Mouse (Mus musculus) liver, embryonic 14.5 days (tissue): Measurements from ENCODE around the gene Ubox5. TPM values are rescaled to one million over a fixed set of nuclear protein-coding genes. Genes with fewer than 3 reads are reported as not detected.

Experiments
- ATAC-seq: fragments of 200-750 bp; cut with Nextera tagmentation; 2 replicates; pipeline ENCODE4 v1.8.0; 2017; ENCODE audit warnings: moderate number of reproducible peaks, mild to moderate bottlenecking, moderate library complexity; ENCODE audit not compliant: insufficient read depth
- DNase-seq, 3 experiments: peaks; one replicate each; pipeline ENCODE4 v3.0.0-alpha.2; 2012 to 2013; ENCODE audit warnings: low read depth in 3 of 3, low spot score in 3 of 3
- H3K27ac ChIP-seq: fragments of 300-500 bp; sonication (generic); 2 replicates; pipeline ENCODE4 v1.5.1; 2014; ENCODE audit warnings: moderate library complexity, mild to moderate bottlenecking, control low read depth, inconsistent platforms
- H3K27me3 ChIP-seq: fragments of 300-500 bp; sonication (generic); 2 replicates; pipeline ENCODE4 v1.6.1; 2014; ENCODE audit warnings: mild to moderate bottlenecking, low read length, moderate library complexity; ENCODE audit not compliant: control insufficient read depth, insufficient read depth
- H3K36me3 ChIP-seq: fragments of 300-500 bp; sonication (generic); replicated peaks from 2 replicates; pipeline ENCODE4 v1.6.1; 2014; ENCODE audit warnings: low read depth; ENCODE audit not compliant: control insufficient read depth, insufficient read depth
- H3K4me1 ChIP-seq, 2 experiments: fragments of 200-500 bp in 1 of 2; fragments of 300-500 bp in 1 of 2; sonication (generic) in 1 of 2; replicated peaks; 2 replicates each; pipeline ENCODE4 v1.6.1; 2012 to 2014; ENCODE audit warnings: antibody characterized with exemption in 1 of 2, inconsistent platforms in 1 of 2, low read length in 1 of 2; ENCODE audit not compliant: control insufficient read depth in 2 of 2, insufficient read depth in 2 of 2
- H3K4me2 ChIP-seq: fragments of 300-500 bp; sonication (generic); 2 replicates; pipeline ENCODE4 v1.6.1; 2014; ENCODE audit warnings: low read depth, mild to moderate bottlenecking, control low read depth, moderate library complexity
- H3K4me3 ChIP-seq, 2 experiments: fragments of 200-500 bp in 1 of 2; fragments of 300-500 bp in 1 of 2; sonication (generic) in 1 of 2; 2 replicates each; pipeline ENCODE4 v1.5.1; 2012 to 2014; ENCODE audit warnings: low read depth in 2 of 2, low read length in 2 of 2, mild to moderate bottlenecking in 2 of 2, control low read depth in 1 of 2, inconsistent platforms in 1 of 2, moderate library complexity in 1 of 2; ENCODE audit not compliant: insufficient read depth in 1 of 2
- H3K9ac ChIP-seq: fragments of 300-500 bp; sonication (generic); replicated peaks from 2 replicates; pipeline ENCODE4 v1.6.1; 2014; ENCODE audit warnings: mild to moderate bottlenecking, control low read depth, moderate library complexity
- H3K9me3 ChIP-seq: fragments of 300-500 bp; sonication (generic); 2 replicates; pipeline ENCODE4 v1.6.1; 2016; ENCODE audit warnings: low read length, mixed read lengths; ENCODE audit not compliant: control insufficient read depth
- CTCF ChIP-seq: IDR thresholded peaks from 2 replicates; pipeline ENCODE4 v1.5.1; 2016; ENCODE audit warnings: antibody characterized with exemption, low read depth, control low read depth
- EP300 ChIP-seq: IDR thresholded peaks from 2 replicates; pipeline ENCODE4 v1.6.1; 2016; ENCODE audit warnings: antibody characterized with exemption, low read depth
- whole genome bisulfite sequencing: fragments of 180-500 bp; shearing (Covaris S2); extraction: QIAGEN DNeasy Blood & Tissue Kit; methylation state at CpG from one replicate; pipeline ENCODE4 v1.1.7; 2014; ENCODE audit not compliant: insufficient replicate concordance; 5-methylcytosine and 5-hydroxymethylcytosine counted together
- polyA plus RNA-seq, 2 experiments: library from polyadenylated mRNA; depleted of rRNA in 1 of 2; stranded (reverse) in 1 of 2; unstranded in 1 of 2; fragments of >200 nt; fragmentation: Nextera tagmentation in 1 of 2; extraction: Ambion mirVana in 1 of 2; gene quantifications; 2 replicates each; pipeline versions ENCODE4 v1.2.1 to v1.2.3; 2012 to 2014

The Ubox5 gene
- polyA plus RNA-seq, 2 experiments = 3.4 to 5.4 TPM

- Histone ChIP-seq H3K4me1 (peaks cover 16 to 20% of the 10 kb centered on the region in 2 experiments), H3K36me3 (peaks cover 24% of the 10 kb centered on the region), H3K9ac (peak overlapping the region; percentile 82), H3K9me3 (no peaks in the 10 kb centered on the region), H3K27me3 (no peaks in the 10 kb centered on the region), H3K4me3 (peak overlapping the region; percentile 60 to 72), H3K4me2 (peak overlapping the region; percentile 81), H3K27ac (peak overlapping the region; percentile 74)
- DNase-seq = no peak
- 85% methylated on average over 11 of the region's 11 CpGs for WGBS
- TF ChIP-seq CTCF (no peak), EP300 (no peak)
- no peak for ATAC-seq
Observed at GRCm38 (mm10) chr2:130663342-130663741, 33.5 kb upstream of the Ubox5 start.

GRCm38 (mm10) chr2:130658530-130658929 lies 28.7 kb upstream of the Ubox5 start:
- ATAC-seq (no peak), DNase-seq (no peak)
- H3K4me1 ChIP-seq = peaks cover 32 to 39% of the 10 kb centered on the region in 2 experiments
- no peak overlapping the region for H3K4me3 ChIP-seq
- H3K36me3 ChIP-seq = peaks cover 42% of the 10 kb centered on the region
- no peak overlapping the region for H3K4me2 ChIP-seq
- TF ChIP-seq EP300 = no peak
- no peak for TF ChIP-seq CTCF
- H3K27me3 ChIP-seq = no peaks in the 10 kb centered on the region
- 82% methylated on average over 10 of the region's 10 CpGs for WGBS
- H3K9ac ChIP-seq = no peak overlapping the region
- no peaks in the 10 kb centered on the region for H3K9me3 ChIP-seq
- H3K27ac ChIP-seq = no peak overlapping the region

- DNase-seq (no peak), ATAC-seq (no peak)
- H3K27me3 ChIP-seq = no peaks in the 10 kb centered on the region
Observed at GRCm38 (mm10) chr2:130657541-130657940, 27.7 kb upstream of the Ubox5 start.

GRCm38 (mm10) chr2:130656536-130656935 lies 26.7 kb upstream of the Ubox5 start:
- H3K27ac ChIP-seq = peak overlapping the region; percentile 92
- H3K9me3 ChIP-seq = no peaks in the 10 kb centered on the region
- H3K4me3 ChIP-seq = no peak overlapping the region
- peaks cover 41% of the 10 kb centered on the region for H3K36me3 ChIP-seq
- ATAC-seq = no peak
- H3K4me2 ChIP-seq = no peak overlapping the region; the same call in 1 of the 2 replicates
- 88% methylated on average over 9 of the region's 9 CpGs for WGBS
- H3K27me3 ChIP-seq = no peaks in the 10 kb centered on the region
- no peak overlapping the region for H3K9ac ChIP-seq
- peaks cover 25 to 36% of the 10 kb centered on the region in 2 experiments for H3K4me1 ChIP-seq
- DNase-seq = no peak
- TF ChIP-seq EP300 = no peak
- no peak for TF ChIP-seq CTCF

More at GRCm38 (mm10) chr2:130657541-130657940, 27.7 kb upstream of the Ubox5 start:
- Histone ChIP-seq H3K9me3 (no peaks in the 10 kb centered on the region), H3K4me3 (no peak overlapping the region), H3K27ac (no peak overlapping the region), H3K9ac (no peak overlapping the region), H3K36me3 (peaks cover 44% of the 10 kb centered on the region), H3K4me1 (peaks cover 25 to 36% of the 10 kb centered on the region in 2 experiments), H3K4me2 (no peak overlapping the region)
- 80% methylated on average over 6 of the region's 6 CpGs for WGBS
- no peak for TF ChIP-seq CTCF
- no peak for TF ChIP-seq EP300

- Histone ChIP-seq H3K4me2 (peak overlapping the region; percentile 64), H3K4me1 (peaks cover 25 to 36% of the 10 kb centered on the region in 2 experiments), H3K9me3 (no peaks in the 10 kb centered on the region), H3K27ac (peak overlapping the region; percentile 92), H3K27me3 (no peaks in the 10 kb centered on the region), H3K36me3 (peaks cover 34% of the 10 kb centered on the region), H3K9ac (peak overlapping the region; percentile 60), H3K4me3 (no peak overlapping the region)
- ATAC-seq = peak; percentile 92
- peak; percentile 48 to 63 (median 62) for DNase-seq
- TF ChIP-seq EP300 (peak; percentile 78), CTCF (no peak)
- 30% methylated on average over 6 of the region's 6 CpGs for WGBS
Observed at GRCm38 (mm10) chr2:130655660-130656339, 26.0 kb upstream of the Ubox5 start.
